Mouse (Mus musculus) myocyte (in vitro differentiated cells): ENCODE data around the gene Krt7.

Experiments
- CEBPB ChIP-seq: IDR thresholded peaks from 2 replicates; pipeline ENCODE4 v1.6.1; 2011; ENCODE audit warnings: mild to moderate bottlenecking, moderate library complexity; ENCODE audit not compliant: poor library complexity, insufficient read depth, severe bottlenecking
- MAX ChIP-seq: IDR thresholded peaks from one replicate; pipeline ENCODE4 v1.6.1; 2011; ENCODE audit warnings: low read depth, mild to moderate bottlenecking, control low read depth
- POLR2A ChIP-seq: IDR thresholded peaks from one replicate; pipeline ENCODE4 v1.6.1; 2011; ENCODE audit warnings: low read depth, mild to moderate bottlenecking, control low read depth, moderate library complexity; ENCODE audit not compliant: insufficient read length
- SRF ChIP-seq: IDR thresholded peaks from one replicate; pipeline ENCODE4 v1.6.1; 2011; ENCODE audit warnings: low read depth; ENCODE audit not compliant: control insufficient read depth, insufficient read length

DNA sequence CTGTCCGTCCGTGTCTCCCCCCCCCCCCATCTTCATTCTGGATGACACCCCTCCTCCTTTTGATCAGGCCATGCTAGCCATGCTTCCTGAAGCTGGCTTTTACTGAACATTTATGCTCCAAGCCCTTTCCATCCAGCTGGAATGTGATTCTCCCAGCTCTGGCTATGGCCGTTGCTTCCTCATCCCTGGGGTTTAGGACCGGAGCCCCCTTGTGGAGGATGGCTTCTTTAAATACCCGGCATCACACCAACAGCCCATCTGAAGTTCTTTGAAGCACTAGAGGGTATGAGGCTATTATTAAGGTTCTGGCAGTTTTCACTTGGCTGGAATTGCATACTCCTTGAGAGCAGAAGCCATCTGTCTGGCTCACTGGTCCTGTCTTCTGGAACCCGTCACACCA is 10.1 kb downstream of the Krt7 start:
- TF ChIP-seq POLR2A (no peak), MAX (no peak), SRF (no peak), CEBPB (no peak)
